Comparison of ENCODE assay signal across 20 mouse cellular contexts in the genomic region with DNA sequence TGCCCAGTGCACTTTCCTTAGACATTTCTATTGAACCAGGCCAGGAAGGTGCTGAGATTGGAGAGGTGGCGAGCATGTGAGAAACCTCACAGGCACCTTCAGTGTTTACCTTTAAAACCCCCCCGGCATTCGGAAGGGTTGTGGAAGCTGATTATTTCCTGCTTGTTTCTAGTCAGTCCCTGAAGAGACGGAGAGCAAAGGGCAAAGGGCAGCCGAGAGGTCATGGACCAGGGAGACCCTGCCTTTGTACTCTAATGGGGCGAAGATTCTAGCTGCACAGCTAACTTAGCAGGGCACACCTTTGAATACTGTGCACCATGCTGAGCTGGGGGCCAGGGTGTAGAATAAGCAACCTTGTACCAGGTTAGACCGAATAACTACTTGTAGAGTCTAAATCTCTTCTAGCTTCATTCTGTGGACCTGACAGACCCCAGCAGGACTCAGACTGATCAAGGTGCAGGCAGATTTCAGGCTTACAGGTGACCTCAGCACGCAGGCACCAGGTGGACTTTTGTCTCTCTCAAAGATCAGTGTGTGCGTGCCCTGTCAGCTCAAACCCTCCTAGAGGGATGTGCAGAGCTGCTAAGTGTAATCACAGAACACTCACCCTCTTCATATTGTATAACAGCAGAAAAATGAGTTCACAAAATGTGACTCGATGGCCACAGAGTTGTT. TPM values are rescaled to one million over a fixed set of nuclear protein-coding genes. Genes with fewer than 3 reads are reported as not detected.
DNase-seq lines count a peak whose midpoint lies in the region; ATAC-seq and TF ChIP-seq lines count a peak whose summit lies in the region.
"Had no signal": no experiment of that assay in that cellular context is flagged by ENCODE, and none has a peak within 500 bp of the region (broad histone marks: within the 10 kb centered on the region; RNA-seq: fewer than 3 reads in every experiment).

No protein-coding gene starts in this region.

- TF ChIP-seq CTCF in heart, adult 2 months (IDR thresholded peaks at IDR 0.05) = no peak

- H3K79me2 ChIP-seq in heart, adult 2 months (replicated peaks; ENCODE audit: control insufficient read depth, insufficient read depth, low read length) = no peaks in the 10 kb centered on the region

- no peak overlapping the region for H3K4me3 ChIP-seq in heart, embryonic 13.5 days
- H3K4me3 ChIP-seq in heart, adult 2 months = no peak overlapping the region
- H3K4me3 ChIP-seq in embryonic facial prominence, embryonic 13.5 days = no peak overlapping the region
- H3K4me3 ChIP-seq in liver, embryonic 13.5 days (replicated peaks) = no peak overlapping the region
- no peak overlapping the region for H3K4me3 ChIP-seq in hindbrain, embryonic 13.5 days
- H3K4me3 ChIP-seq: embryonic facial prominence, embryonic 12.5 days had no signal

- H3K27me3 ChIP-seq in heart, embryonic 13.5 days (replicated peaks) = no peaks in the 10 kb centered on the region
- H3K27me3 ChIP-seq in heart, adult 2 months (ENCODE audit: control insufficient read depth, insufficient read depth, low read length) = no peaks in the 10 kb centered on the region
- H3K27me3 ChIP-seq in embryonic facial prominence, embryonic 13.5 days = no peaks in the 10 kb centered on the region
- no peaks in the 10 kb centered on the region for H3K27me3 ChIP-seq in liver, embryonic 13.5 days
- no peaks in the 10 kb centered on the region for H3K27me3 ChIP-seq in hindbrain, embryonic 13.5 days
- H3K27me3 ChIP-seq: embryonic facial prominence, embryonic 12.5 days had no signal

- peaks cover 31% of the 10 kb centered on the region for H3K36me3 ChIP-seq in heart, embryonic 13.5 days
- H3K36me3 ChIP-seq in heart, adult 2 months (ENCODE audit: control insufficient read depth, insufficient read depth, low read length) = no peaks in the 10 kb centered on the region
- peaks cover 19% of the 10 kb centered on the region; the same call in 1 of the 2 replicates for H3K36me3 ChIP-seq in embryonic facial prominence, embryonic 13.5 days
- H3K36me3 ChIP-seq in liver, embryonic 13.5 days = peaks cover 30% of the 10 kb centered on the region
- H3K36me3 ChIP-seq in hindbrain, embryonic 13.5 days = peaks cover 20% of the 10 kb centered on the region

- no peaks in the 10 kb centered on the region for H3K4me1 ChIP-seq in heart, embryonic 13.5 days
- no peaks in the 10 kb centered on the region for H3K4me1 ChIP-seq in heart, adult 2 months (ENCODE audit: control insufficient read depth, insufficient read depth, low read length)
- H3K4me1 ChIP-seq in embryonic facial prominence, embryonic 13.5 days = 0 out of 2 replicates have a peak, but pooled peaks cover 5% of the 10 kb centered on the region
- peaks cover 39% of the 10 kb centered on the region for H3K4me1 ChIP-seq in liver, embryonic 13.5 days (replicated peaks)
- peaks cover 8% of the 10 kb centered on the region for H3K4me1 ChIP-seq in hindbrain, embryonic 13.5 days (replicated peaks)
- H3K4me1 ChIP-seq: embryonic facial prominence, embryonic 12.5 days had no signal

- intact Hi-C loops in heart, adult 2 months (cut with DNase I) = no loop called here

- H3K9me3 ChIP-seq in heart, embryonic 13.5 days = no peaks in the 10 kb centered on the region
- H3K9me3 ChIP-seq in embryonic facial prominence, embryonic 13.5 days = no peaks in the 10 kb centered on the region
- no peaks in the 10 kb centered on the region for H3K9me3 ChIP-seq in liver, embryonic 13.5 days (replicated peaks)
- no peaks in the 10 kb centered on the region for H3K9me3 ChIP-seq in hindbrain, embryonic 13.5 days
- H3K9me3 ChIP-seq: embryonic facial prominence, embryonic 12.5 days; G1E had no signal

- no peak overlapping the region for H3K27ac ChIP-seq in heart, embryonic 13.5 days (replicated peaks)
- H3K27ac ChIP-seq in heart, adult 2 months = no peak overlapping the region
- no peak overlapping the region for H3K27ac ChIP-seq in embryonic facial prominence, embryonic 13.5 days
- 0 out of 2 replicates have a peak overlapping the region, but pooled peaks have one; percentile 21 for H3K27ac ChIP-seq in liver, embryonic 13.5 days
- H3K27ac ChIP-seq in hindbrain, embryonic 13.5 days = no peak overlapping the region
- H3K27ac ChIP-seq: embryonic facial prominence, embryonic 12.5 days; hindbrain, embryonic 14.5 days had no signal

- no peak for TF ChIP-seq POLR2A in heart, adult 2 months (IDR thresholded peaks at IDR 0.05; ENCODE audit: insufficient read depth, low read depth, low read length)

- no peak for TF ChIP-seq EP300 in heart, adult 2 months (IDR thresholded peaks at IDR 0.05; ENCODE audit: insufficient read depth, low read depth, low read length)

- 67% methylated on average over 10 of the region's 10 CpGs for WGBS in heart, embryonic 13.5 days
- 82% methylated on average over 10 of the region's 10 CpGs for WGBS in heart, adult 2 months
- WGBS in embryonic facial prominence, embryonic 13.5 days = 49% methylated on average over 10 of the region's 10 CpGs
- WGBS in liver, embryonic 13.5 days (ENCODE audit: insufficient replicate concordance) = 65% methylated on average over 10 of the region's 10 CpGs
- WGBS in hindbrain, embryonic 13.5 days = 44% methylated on average over 10 of the region's 10 CpGs

- H3K9ac ChIP-seq in heart, embryonic 13.5 days = peak overlapping the region; percentile 10; the same call in 1 of the 2 replicates
- no peak overlapping the region for H3K9ac ChIP-seq in heart, adult 2 months (ENCODE audit: low read depth, low read length)
- H3K9ac ChIP-seq in embryonic facial prominence, embryonic 13.5 days = 0 out of 2 replicates have a peak overlapping the region, but pooled peaks have one; percentile 32
- no peak overlapping the region for H3K9ac ChIP-seq in liver, embryonic 13.5 days
- no peak overlapping the region for H3K9ac ChIP-seq in hindbrain, embryonic 13.5 days
- H3K9ac ChIP-seq: embryonic facial prominence, embryonic 12.5 days; hindbrain, embryonic 14.5 days had no signal

- DNase-seq in heart, adult 2 months = no peak
- peak; percentile 20 to 67 for DNase-seq in kidney, postnatal 25 days
- DNase-seq in kidney, adult 18-20 months = no peak
- DNase-seq in liver, embryonic 13.5 days = no peak
- no peak for DNase-seq in gastrocnemius, postnatal 25 days
- DNase-seq: cerebellum, adult 18-20 months; cerebellum, postnatal 25 days; gastrocnemius, postnatal 36 days; heart, postnatal 10 days; lung, adult 2 months; lung, postnatal 36 days; right cerebral cortex, postnatal 25 days had no signal

- no peak for ATAC-seq in heart, embryonic 13.5 days (ENCODE audit: extremely low read depth, insufficient number of reproducible peaks, low FRiP score, low TSS enrichment)
- no peak for ATAC-seq in embryonic facial prominence, embryonic 13.5 days (ENCODE audit: insufficient number of reproducible peaks, insufficient read depth, low FRiP score, low TSS enrichment, low read depth)
- no peak for ATAC-seq in liver, embryonic 13.5 days (ENCODE audit: low read depth)
- no peak for ATAC-seq in hindbrain, embryonic 13.5 days (ENCODE audit: low FRiP score)
- ATAC-seq: forebrain, embryonic 14.5 days; intestine, postnatal 0 days had no signal

- H3K4me2 ChIP-seq in heart, embryonic 13.5 days = no peak overlapping the region
- no peak overlapping the region for H3K4me2 ChIP-seq in embryonic facial prominence, embryonic 13.5 days
- H3K4me2 ChIP-seq in liver, embryonic 13.5 days = no peak overlapping the region
- H3K4me2 ChIP-seq in hindbrain, embryonic 13.5 days = no peak overlapping the region
- H3K4me2 ChIP-seq: embryonic facial prominence, embryonic 12.5 days; hindbrain, embryonic 14.5 days had no signal

RNA-seq across cellular contexts. Expression of a gene that starts 39.6 kb away (rescaled TPM):
- polyA plus RNA-seq in heart, embryonic 13.5 days (2015; fragmentation: Nextera tagmentation; extraction: Ambion mirVana) = 3.9 and 4.3 TPM in 2 replicates
- total RNA-seq in heart, adult 2 months (2021) = 10 to 100 TPM; 10.2 to 13.9 TPM
- polyA plus RNA-seq in heart, adult 2 months (2012; rRNA removed) = 6.4 and 9.8 TPM in 2 replicates
- 7.0 and 7.5 TPM in 2 replicates for polyA plus RNA-seq in embryonic facial prominence, embryonic 13.5 days (2015; fragmentation: Nextera tagmentation; extraction: Ambion mirVana)
- 3.9 and 4.4 TPM in 2 replicates for polyA plus RNA-seq in liver, embryonic 13.5 days (2015; fragmentation: Nextera tagmentation; extraction: Ambion mirVana)
- total RNA-seq in gastrocnemius, postnatal 25 days (2021) = 1 to 10 TPM; 7.0 to 7.2 TPM
- 5.9 and 6.1 TPM in 2 replicates for polyA plus RNA-seq in hindbrain, embryonic 13.5 days (2015; fragmentation: Nextera tagmentation; extraction: Ambion mirVana)

Comparison
In these comparisons a context has a peak if more than half of its experiments do, and no peak if none do; other contexts are left out.
1. H3K9ac ChIP-seq: peak in heart, embryonic 13.5 days (single experiment) and embryonic facial prominence, embryonic 13.5 days (single experiment); none in heart, adult 2 months (single experiment), liver, embryonic 13.5 days (single experiment) and hindbrain, embryonic 13.5 days (single experiment).
2. DNase-seq: peak in kidney, postnatal 25 days (2 of 2); none in heart, adult 2 months (0 of 2), kidney, adult 18-20 months (single experiment), liver, embryonic 13.5 days (single experiment) and gastrocnemius, postnatal 25 days (single experiment).